Mouse (Mus musculus): ENCODE measurements around the gene Kalrn. TPM values are rescaled to one million over a fixed set of nuclear protein-coding genes. Genes with fewer than 3 reads are reported as not detected.

The Kalrn gene
- polyA plus RNA-seq, 1 experiment from 2014 or later, result 25.5 TPM

- H3K9me3 ChIP-seq, result no peaks in the 10 kb centered on the region
- H3K27me3 ChIP-seq (replicated peaks), result no peaks in the 10 kb centered on the region
- no peak overlapping the region for H3K4me2 ChIP-seq (replicated peaks)
- H3K4me3 ChIP-seq, result no peak overlapping the region
- no peak for ATAC-seq (ENCODE audit: low FRiP score, low read depth)
- H3K36me3 ChIP-seq, result peaks cover 14% of the 10 kb centered on the region; the same call in 1 of the 2 replicates
- WGBS, result 99% methylated on average over 2 of the region's 2 CpGs
- no peaks in the 10 kb centered on the region for H3K4me1 ChIP-seq
- no peak overlapping the region for H3K27ac ChIP-seq
- no peak overlapping the region for H3K9ac ChIP-seq
Measured at GRCm38 (mm10) chr16:34293675-34294074, 279.7 kb downstream of the Kalrn start.

- H3K4me2 ChIP-seq (replicated peaks), result no peak overlapping the region
- WGBS, result 52% methylated on average over 7 of the region's 7 CpGs
- no peak for ATAC-seq (ENCODE audit: low FRiP score, low read depth)
- no peaks in the 10 kb centered on the region for H3K4me1 ChIP-seq
- H3K4me3 ChIP-seq, result no peak overlapping the region
- H3K36me3 ChIP-seq, result peaks cover 14% of the 10 kb centered on the region; the same call in 1 of the 2 replicates
- no peaks in the 10 kb centered on the region for H3K9me3 ChIP-seq
- H3K27me3 ChIP-seq (replicated peaks), result no peaks in the 10 kb centered on the region
- H3K27ac ChIP-seq, result no peak overlapping the region
- no peak overlapping the region for H3K9ac ChIP-seq
Measured at GRCm38 (mm10) chr16:34289583-34289982, 283.7 kb downstream of the Kalrn start.

GRCm38 (mm10) chr16:34282026-34282425 lies 291.3 kb downstream of the Kalrn start:
- Histone ChIP-seq H3K4me2 (replicated peaks) (no peak overlapping the region), H3K4me1 (no peaks in the 10 kb centered on the region), H3K27ac (no peak overlapping the region), H3K27me3 (replicated peaks) (no peaks in the 10 kb centered on the region), H3K9me3 (no peaks in the 10 kb centered on the region), H3K4me3 (no peak overlapping the region), H3K9ac (no peak overlapping the region), H3K36me3 (no peaks in the 10 kb centered on the region)
- ATAC-seq (ENCODE audit: low FRiP score, low read depth), result no peak
- WGBS, result 93% methylated on average over 8 of the region's 8 CpGs

GRCm38 (mm10) chr16:34279654-34280383 lies 293.5 kb downstream of the Kalrn start:
- WGBS, result 90% methylated on average over 7 of the region's 7 CpGs
- Histone ChIP-seq H3K36me3 (no peaks in the 10 kb centered on the region), H3K9me3 (no peaks in the 10 kb centered on the region), H3K9ac (no peak overlapping the region), H3K4me3 (no peak overlapping the region), H3K27ac (no peak overlapping the region), H3K4me2 (replicated peaks) (no peak overlapping the region), H3K4me1 (no peaks in the 10 kb centered on the region), H3K27me3 (replicated peaks) (no peaks in the 10 kb centered on the region)
- ATAC-seq (ENCODE audit: low FRiP score, low read depth), result no peak

GRCm38 (mm10) chr16:34278249-34278790 lies 295.0 kb downstream of the Kalrn start:
- 48% methylated on average over 4 of the region's 4 CpGs for WGBS
- H3K4me2 ChIP-seq (replicated peaks), result no peak overlapping the region
- no peak for ATAC-seq (ENCODE audit: low FRiP score, low read depth)
- no peaks in the 10 kb centered on the region for H3K4me1 ChIP-seq
- no peak overlapping the region for H3K9ac ChIP-seq
- H3K27me3 ChIP-seq (replicated peaks), result no peaks in the 10 kb centered on the region
- H3K4me3 ChIP-seq, result no peak overlapping the region
- H3K27ac ChIP-seq, result no peak overlapping the region
- no peaks in the 10 kb centered on the region for H3K9me3 ChIP-seq
- no peaks in the 10 kb centered on the region for H3K36me3 ChIP-seq

GRCm38 (mm10) chr16:34274607-34275006 lies 298.7 kb downstream of the Kalrn start:
- Histone ChIP-seq H3K4me3 (no peak overlapping the region), H3K9me3 (no peaks in the 10 kb centered on the region), H3K27ac (no peak overlapping the region), H3K4me2 (replicated peaks) (no peak overlapping the region), H3K4me1 (no peaks in the 10 kb centered on the region), H3K9ac (no peak overlapping the region), H3K36me3 (no peaks in the 10 kb centered on the region), H3K27me3 (replicated peaks) (no peaks in the 10 kb centered on the region)
- no peak for ATAC-seq (ENCODE audit: low FRiP score, low read depth)

GRCm38 (mm10) chr16:34271476-34271875 lies 301.9 kb downstream of the Kalrn start:
- H3K36me3 ChIP-seq, result no peaks in the 10 kb centered on the region
- no peak overlapping the region for H3K27ac ChIP-seq
- WGBS, result 90% methylated on average over 5 of the region's 5 CpGs
- H3K4me2 ChIP-seq (replicated peaks), result no peak overlapping the region
- no peaks in the 10 kb centered on the region for H3K9me3 ChIP-seq
- ATAC-seq (ENCODE audit: low FRiP score, low read depth), result no peak
- H3K4me1 ChIP-seq, result no peaks in the 10 kb centered on the region
- H3K27me3 ChIP-seq (replicated peaks), result no peaks in the 10 kb centered on the region
- H3K9ac ChIP-seq, result no peak overlapping the region
- H3K4me3 ChIP-seq, result no peak overlapping the region

GRCm38 (mm10) chr16:34270681-34271080 lies 302.7 kb downstream of the Kalrn start:
- Histone ChIP-seq H3K4me1 (no peaks in the 10 kb centered on the region), H3K4me2 (replicated peaks) (no peak overlapping the region), H3K4me3 (no peak overlapping the region), H3K27ac (no peak overlapping the region), H3K36me3 (no peaks in the 10 kb centered on the region), H3K27me3 (replicated peaks) (no peaks in the 10 kb centered on the region), H3K9me3 (no peaks in the 10 kb centered on the region), H3K9ac (no peak overlapping the region)
- ATAC-seq (ENCODE audit: low FRiP score, low read depth), result no peak
- 85% methylated on average over 2 of the region's 2 CpGs for WGBS

GRCm38 (mm10) chr16:34269642-34270041 lies 303.7 kb downstream of the Kalrn start:
- Histone ChIP-seq H3K4me1 (no peaks in the 10 kb centered on the region), H3K36me3 (no peaks in the 10 kb centered on the region), H3K27ac (no peak overlapping the region), H3K4me3 (no peak overlapping the region), H3K9ac (no peak overlapping the region), H3K4me2 (replicated peaks) (no peak overlapping the region), H3K27me3 (replicated peaks) (no peaks in the 10 kb centered on the region), H3K9me3 (no peaks in the 10 kb centered on the region)
- no peak for ATAC-seq (ENCODE audit: low FRiP score, low read depth)
- 88% methylated on average over 8 of the region's 8 CpGs for WGBS

- H3K4me1 ChIP-seq, result peaks cover 10% of the 10 kb centered on the region; the same call in 1 of the 2 replicates
- no peaks in the 10 kb centered on the region for H3K27me3 ChIP-seq (replicated peaks)
- H3K9me3 ChIP-seq, result no peaks in the 10 kb centered on the region
- H3K9ac ChIP-seq, result no peak overlapping the region
- no peak overlapping the region for H3K4me2 ChIP-seq (replicated peaks)
- no peak overlapping the region for H3K27ac ChIP-seq
- H3K4me3 ChIP-seq, result no peak overlapping the region
- H3K36me3 ChIP-seq, result no peaks in the 10 kb centered on the region; the same call in 1 of the 2 replicates
- WGBS, result 100% methylated on average over 1 of the region's 1 CpGs
- no peak for ATAC-seq (ENCODE audit: low FRiP score, low read depth)
Measured at GRCm38 (mm10) chr16:34267751-34268150, 305.6 kb downstream of the Kalrn start.

- H3K4me3 ChIP-seq, result no peak overlapping the region
- no peaks in the 10 kb centered on the region for H3K27me3 ChIP-seq (replicated peaks)
- no peak overlapping the region for H3K9ac ChIP-seq
- 95% methylated on average over 3 of the region's 3 CpGs for WGBS
- peaks cover 5% of the 10 kb centered on the region; the same call in 1 of the 2 replicates for H3K36me3 ChIP-seq
- peaks cover 12% of the 10 kb centered on the region; the same call in 1 of the 2 replicates for H3K4me1 ChIP-seq
- no peak for ATAC-seq (ENCODE audit: low FRiP score, low read depth)
- no peak overlapping the region for H3K27ac ChIP-seq
- no peak overlapping the region for H3K4me2 ChIP-seq (replicated peaks)
- H3K9me3 ChIP-seq, result no peaks in the 10 kb centered on the region
Measured at GRCm38 (mm10) chr16:34264671-34265070, 308.7 kb downstream of the Kalrn start.

- 71% methylated on average over 22 of the region's 22 CpGs for WGBS
Measured at GRCm38 (mm10) chr16:34262731-34263460, 310.4 kb downstream of the Kalrn start.

More at GRCm38 (mm10) chr16:34262731-34263460, 310.4 kb downstream of the Kalrn start:
- Histone ChIP-seq H3K4me2 (replicated peaks) (no peak overlapping the region), H3K36me3 (peaks cover 5% of the 10 kb centered on the region; the same call in 1 of the 2 replicates), H3K27ac (no peak overlapping the region), H3K27me3 (replicated peaks) (no peaks in the 10 kb centered on the region), H3K9me3 (no peaks in the 10 kb centered on the region), H3K9ac (no peak overlapping the region), H3K4me1 (peaks cover 12% of the 10 kb centered on the region; the same call in 1 of the 2 replicates), H3K4me3 (no peak overlapping the region)
- no peak for ATAC-seq (ENCODE audit: low FRiP score, low read depth)

All from neural tube, embryonic 12.5 days (tissue).